Mouse (Mus musculus): ENCODE data around the gene Ugt1a9. TPM values are rescaled to one million over a fixed set of nuclear protein-coding genes. Genes with fewer than 3 reads are reported as not detected.

Gene Ugt1a9
- total and polyA plus RNA-seq, 3 experiments, result not detected

- no peak for DNase-seq (ENCODE audit: extremely low read depth)
Measured at GRCm38 (mm10) chr1:88074471-88074870, 3.9 kb downstream of the Ugt1a9 start.

GRCm38 (mm10) chr1:88077128-88077527, 6.5 kb downstream of the Ugt1a9 start:
- Histone ChIP-seq H3K4me2 (ENCODE audit: insufficient read depth, low read depth, poor library complexity, severe bottlenecking) (no peak overlapping the region), H3K4me1 (ENCODE audit: control insufficient read depth in 1 of 2, insufficient read depth in 2 of 2) (no peaks in the 10 kb centered on the region; a peak in 1 of 4 replicates), H3K27me3 (replicated peaks) (no peaks in the 10 kb centered on the region), H3K79me2 (replicated peaks; ENCODE audit: control insufficient read depth, extremely low read depth, insufficient read depth, poor library complexity, severe bottlenecking) (no peaks in the 10 kb centered on the region), H3K9me3 (replicated peaks; ENCODE audit: low read length) (no peaks in the 10 kb centered on the region), H3K27ac (ENCODE audit: insufficient read depth, low read depth) (no peak overlapping the region), H3K36me3 (replicated peaks in 1 of 2; ENCODE audit: control insufficient read depth in 1 of 2, insufficient read depth in 1 of 2, low read length in 1 of 2) (no peaks in the 10 kb centered on the region), H3K9ac (ENCODE audit: insufficient read depth, low read depth) (no peak overlapping the region), H3K4me3 (replicated peaks in 1 of 3; ENCODE audit: low read depth in 2 of 3, low read length in 2 of 3, poor library complexity in 1 of 3) (no peak overlapping the region)
- TF ChIP-seq JUND (conservative IDR thresholded peaks at IDR 0.05; ENCODE audit: low read depth, low read length) (no peak), NRF1 (IDR thresholded peaks at IDR 0.05; ENCODE audit: low read depth, low read length) (no peak), TCF12 (IDR thresholded peaks at IDR 0.05; ENCODE audit: low read depth, low read length) (no peak), PAX5 (IDR thresholded peaks at IDR 0.05; ENCODE audit: low read length) (no peak), KAT2A (IDR thresholded peaks at IDR 0.05; ENCODE audit: insufficient replicate concordance, low read length) (no peak), CTCF (conservative IDR thresholded peaks at IDR 0.05 in 1 of 2, IDR thresholded peaks at IDR 0.05 in 1 of 2; ENCODE audit: low read depth in 2 of 2, low read length in 2 of 2) (no peak), ZNF384 (IDR thresholded peaks at IDR 0.05; ENCODE audit: low read depth, low read length) (no peak), POLR2AphosphoS2 (IDR thresholded peaks at IDR 0.05; ENCODE audit: low read depth, low read length) (no peak), CHD1 (IDR thresholded peaks at IDR 0.05; ENCODE audit: low read depth, low read length) (no peak), RAD21 (IDR thresholded peaks at IDR 0.05; ENCODE audit: low read depth, low read length) (no peak), RCOR1 (conservative IDR thresholded peaks at IDR 0.05; ENCODE audit: low read depth, low read length) (no peak), MAX (IDR thresholded peaks at IDR 0.05; ENCODE audit: low read length) (no peak), MAFK (IDR thresholded peaks at IDR 0.05; ENCODE audit: insufficient replicate concordance, low read length) (no peak), ELF1 (IDR thresholded peaks at IDR 0.05; ENCODE audit: low read depth, low read length) (no peak), E2F4 (IDR thresholded peaks at IDR 0.05; ENCODE audit: insufficient replicate concordance, low read depth, low read length) (no peak), MEF2A (IDR thresholded peaks at IDR 0.05; ENCODE audit: borderline replicate concordance, low read depth, low read length) (no peak), MYC (IDR thresholded peaks at IDR 0.05; ENCODE audit: low read depth, low read length) (no peak), UBTF (IDR thresholded peaks at IDR 0.05; ENCODE audit: low read depth, low read length) (no peak), CHD2 (IDR thresholded peaks at IDR 0.05; ENCODE audit: low read length) (no peak)
- peak; percentile 21 for DNase-seq (ENCODE audit: extremely low read depth)
- in situ Hi-C loops (cut with MboI; ENCODE audit: low pct_ligation_motif_present, low pct_unique_long_range_greater_than_20kb, low sequenced_read_pairs) (no loop called here), dilution Hi-C loops (cut with MboI; ENCODE audit: extremely low pct_ligation_motif_present, extremely low pct_unique_long_range_greater_than_20kb, low sequenced_read_pairs) (no loop called here)

More at GRCm38 (mm10) chr1:88074471-88074870, 3.9 kb downstream of the Ugt1a9 start:
- Histone ChIP-seq H3K4me1 (ENCODE audit: control insufficient read depth in 1 of 2, insufficient read depth in 2 of 2) (no peaks in the 10 kb centered on the region; a peak in 1 of 4 replicates), H3K9me3 (replicated peaks; ENCODE audit: low read length) (no peaks in the 10 kb centered on the region), H3K27ac (ENCODE audit: insufficient read depth, low read depth) (no peak overlapping the region), H3K4me3 (replicated peaks in 1 of 3; ENCODE audit: low read depth in 2 of 3, low read length in 2 of 3, poor library complexity in 1 of 3) (no peak overlapping the region), H3K27me3 (replicated peaks) (no peaks in the 10 kb centered on the region), H3K36me3 (replicated peaks in 1 of 2; ENCODE audit: control insufficient read depth in 1 of 2, insufficient read depth in 1 of 2, low read length in 1 of 2) (no peaks in the 10 kb centered on the region), H3K79me2 (replicated peaks; ENCODE audit: control insufficient read depth, extremely low read depth, insufficient read depth, poor library complexity, severe bottlenecking) (no peaks in the 10 kb centered on the region), H3K4me2 (ENCODE audit: insufficient read depth, low read depth, poor library complexity, severe bottlenecking) (no peak overlapping the region), H3K9ac (ENCODE audit: insufficient read depth, low read depth) (no peak overlapping the region)
- TF ChIP-seq KAT2A (IDR thresholded peaks at IDR 0.05; ENCODE audit: insufficient replicate concordance, low read length), result no peak
- no peak for TF ChIP-seq JUND (conservative IDR thresholded peaks at IDR 0.05; ENCODE audit: low read depth, low read length)
- TF ChIP-seq RAD21 (IDR thresholded peaks at IDR 0.05; ENCODE audit: low read depth, low read length), result no peak
- no peak for TF ChIP-seq SIN3A (IDR thresholded peaks at IDR 0.05; ENCODE audit: low read length)
- TF ChIP-seq CHD1 (IDR thresholded peaks at IDR 0.05; ENCODE audit: low read depth, low read length), result no peak
- TF ChIP-seq ZNF384 (IDR thresholded peaks at IDR 0.05; ENCODE audit: low read depth, low read length), result no peak
- no peak for TF ChIP-seq HCFC1 (IDR thresholded peaks at IDR 0.05; ENCODE audit: low read depth, low read length)
- no peak for TF ChIP-seq SMC3 (IDR thresholded peaks at IDR 0.05; ENCODE audit: low read depth, low read length)
- no peak for TF ChIP-seq NRF1 (IDR thresholded peaks at IDR 0.05; ENCODE audit: low read depth, low read length)
- no peak for TF ChIP-seq POLR2AphosphoS2 (IDR thresholded peaks at IDR 0.05; ENCODE audit: low read depth, low read length)
- TF ChIP-seq ZMIZ1 (IDR thresholded peaks at IDR 0.05; ENCODE audit: low read depth, low read length), result no peak
- TF ChIP-seq ELF1 (IDR thresholded peaks at IDR 0.05; ENCODE audit: low read depth, low read length), result no peak
- no peak for TF ChIP-seq MXI1 (IDR thresholded peaks at IDR 0.05; ENCODE audit: low read depth, low read length)
- no peak for TF ChIP-seq BHLHE40 (IDR thresholded peaks at IDR 0.05; ENCODE audit: low read depth, low read length)
- in situ Hi-C loops (cut with MboI; ENCODE audit: low pct_ligation_motif_present, low pct_unique_long_range_greater_than_20kb, low sequenced_read_pairs), result no loop called here
- dilution Hi-C loops (cut with MboI; ENCODE audit: extremely low pct_ligation_motif_present, extremely low pct_unique_long_range_greater_than_20kb, low sequenced_read_pairs), result no loop called here

All from CH12.LX (cell line).